Mouse (Mus musculus): ENCODE measurements around the gene Klhdc1.

Gene Klhdc1

DNA sequence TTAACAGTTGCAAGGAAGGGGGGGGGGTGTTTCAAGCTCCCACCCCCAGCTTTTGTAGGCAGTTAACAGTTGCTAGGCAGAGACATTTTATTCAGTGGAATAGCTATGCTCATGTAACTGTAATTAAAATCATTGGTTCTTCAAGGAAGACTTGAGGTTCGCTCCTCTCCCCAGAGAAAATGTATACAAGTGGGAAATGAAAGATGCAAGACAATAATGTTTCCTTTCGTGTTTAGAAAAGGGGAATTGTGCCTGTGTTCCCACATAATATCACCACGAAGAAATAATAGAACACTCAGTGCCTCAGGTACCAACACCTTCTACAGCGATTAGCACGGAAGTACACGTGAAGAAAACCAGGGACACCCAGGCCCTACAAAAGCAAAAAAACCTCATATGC lies at the start of gene Klhdc1:
Klhdc1 (plus strand) TSS at position 301 of the 400 bp plus-strand sequence.
- DNase-seq = no peak

DNA sequence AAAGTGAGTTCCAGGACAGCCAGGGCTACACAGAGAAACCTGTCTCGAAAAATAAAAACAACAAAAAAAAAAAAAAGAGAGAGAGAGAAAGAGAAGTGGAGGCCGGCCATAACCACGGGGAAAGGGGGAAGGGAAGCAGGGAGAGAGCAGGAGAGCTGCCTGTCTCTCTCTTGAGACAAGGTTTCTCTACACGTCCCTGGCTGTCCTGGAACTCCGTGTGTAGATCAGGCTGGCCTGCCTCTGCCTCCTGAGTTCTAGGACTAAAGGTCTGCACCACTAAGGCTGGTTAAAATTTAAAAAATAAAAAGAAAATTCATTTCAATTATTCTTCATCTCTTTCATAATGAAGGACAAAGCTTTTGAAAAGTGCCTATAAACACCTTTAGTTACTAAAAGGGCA lies 49.6 kb upstream of the Klhdc1 start:
- DNase-seq = no peak

DNA sequence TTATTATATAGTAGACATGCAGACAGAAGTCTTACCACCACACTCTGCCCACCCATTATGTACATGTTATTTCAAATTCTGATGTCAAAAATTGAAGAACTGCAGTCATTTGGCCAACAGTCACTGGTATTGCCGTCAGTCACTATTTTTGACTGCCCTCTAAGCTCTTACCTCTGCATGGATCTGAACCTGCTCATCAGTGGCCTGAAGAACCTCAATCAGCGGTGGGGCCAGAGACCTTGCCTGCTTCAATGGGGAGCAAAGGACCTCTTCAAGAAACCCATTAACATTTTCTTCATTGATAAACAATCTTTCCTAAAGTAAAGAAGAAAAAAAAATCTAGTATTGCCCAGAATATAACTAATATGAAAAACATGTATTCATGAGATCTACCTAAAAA lies 48.3 kb upstream of the Klhdc1 start:
- DNase-seq = no peak

DNA sequence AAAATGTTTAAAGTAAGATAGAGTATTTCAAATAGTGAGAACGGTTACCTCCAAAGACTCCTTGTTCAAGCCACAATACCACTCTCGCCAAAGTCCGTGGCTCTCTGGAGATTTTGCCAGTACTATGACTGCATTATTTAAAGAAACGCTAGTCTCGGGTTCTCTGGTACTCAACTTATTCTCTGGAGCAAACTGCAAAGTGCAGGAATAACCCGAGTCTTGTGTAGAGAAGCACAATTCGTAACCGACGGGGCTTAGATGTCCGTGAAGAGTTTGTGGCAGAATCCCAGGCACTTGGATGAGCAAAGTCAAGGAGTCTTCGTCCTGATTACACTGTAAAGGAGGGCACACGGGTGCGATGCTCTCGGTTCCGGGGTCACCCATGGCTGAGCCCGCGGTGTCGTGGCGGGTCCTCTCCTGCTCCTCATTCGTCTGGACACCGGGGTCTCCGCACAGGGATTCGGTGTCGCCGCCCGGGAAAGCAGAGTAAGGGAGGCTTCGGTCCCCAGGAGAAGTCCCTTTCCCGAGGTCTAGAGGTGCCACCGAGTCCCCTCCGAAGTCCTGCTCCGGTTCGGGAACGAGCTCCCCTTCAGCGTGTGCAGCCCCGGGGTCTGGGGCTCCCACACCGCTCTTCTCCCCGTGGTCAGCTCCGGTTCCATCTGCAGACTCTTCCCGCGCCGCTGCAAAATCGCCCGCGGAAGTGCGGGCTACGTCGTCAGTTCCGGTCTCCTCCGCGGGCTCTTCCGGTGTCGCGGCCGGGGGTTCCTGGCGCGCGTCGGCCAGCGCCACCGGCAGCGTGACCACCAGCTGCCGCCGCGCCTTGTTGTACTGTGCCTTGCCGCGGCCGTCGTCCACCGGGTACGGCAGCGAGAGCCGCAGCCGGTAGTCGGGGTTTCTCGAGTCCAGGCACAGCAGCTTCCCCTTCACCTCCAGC lies 44.3 kb upstream of the Klhdc1 start, which contains the start of gene Gm49383:
Gm49383 (minus strand) TSS at position 661 of the 934 bp plus-strand sequence.
- peak; percentile 81 for DNase-seq

DNA sequence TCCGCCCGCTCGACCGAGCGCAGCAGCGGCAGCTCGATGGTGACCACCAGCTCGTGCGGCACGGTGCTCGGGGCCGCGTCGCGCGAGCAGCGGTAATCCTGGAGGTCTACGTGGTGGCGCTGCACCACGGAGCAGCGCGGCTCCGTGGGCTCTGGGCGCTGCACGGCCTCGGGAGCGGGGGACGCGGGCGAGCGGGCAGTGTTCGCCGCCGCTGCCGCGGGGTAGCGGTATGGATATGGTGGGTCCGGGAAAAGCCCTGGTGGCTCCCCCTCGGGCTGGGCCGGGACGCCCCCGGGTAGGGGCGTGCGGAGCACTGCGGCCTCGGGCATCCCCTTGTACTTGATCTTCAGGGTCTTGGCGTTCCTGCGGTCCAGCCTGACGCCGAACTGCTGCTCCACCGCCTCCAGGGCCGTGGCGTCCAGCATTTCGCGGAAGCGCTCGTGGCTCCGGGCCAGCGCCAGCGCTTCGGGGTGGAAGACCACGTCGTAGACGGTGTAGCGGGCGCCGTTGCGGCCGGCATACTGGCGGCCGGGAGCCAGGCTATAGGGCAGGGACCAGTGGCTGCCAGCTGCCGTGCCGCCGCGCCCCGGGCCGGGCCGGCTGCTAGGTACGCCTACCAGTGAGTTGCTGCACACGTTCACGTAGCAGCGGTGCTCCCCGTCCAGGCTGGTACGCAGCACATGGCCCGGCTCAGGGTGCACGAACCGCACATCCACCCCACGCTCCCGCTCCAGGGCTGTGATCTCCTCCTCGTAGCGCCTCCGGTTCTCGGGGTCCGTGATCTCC lies 43.4 kb upstream of the Klhdc1 start:
- peak; percentile 62 for DNase-seq

DNA sequence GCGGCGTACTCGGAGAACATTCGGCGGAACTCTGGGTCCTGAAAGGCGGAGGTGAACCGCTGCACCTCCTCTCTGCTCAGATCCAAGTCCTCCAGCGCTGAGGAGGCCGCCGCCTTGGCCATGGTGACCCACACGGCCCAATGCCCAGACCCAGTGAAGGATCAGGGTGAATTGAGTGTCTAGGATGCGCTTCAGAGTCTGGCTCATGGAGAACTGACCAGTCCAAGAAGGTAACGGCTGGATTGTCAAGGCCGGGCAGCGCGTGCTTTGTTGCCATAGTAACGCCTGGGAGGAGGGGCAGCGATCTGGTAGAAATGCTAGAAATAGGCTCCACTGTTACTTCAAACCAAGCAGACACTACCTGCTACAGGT lies 42.8 kb upstream of the Klhdc1 start, which contains the start of gene Dnaaf2:
Dnaaf2 (minus strand) TSS at position 266 of the 372 bp plus-strand sequence.
- DNase-seq = peak; percentile 86

DNA sequence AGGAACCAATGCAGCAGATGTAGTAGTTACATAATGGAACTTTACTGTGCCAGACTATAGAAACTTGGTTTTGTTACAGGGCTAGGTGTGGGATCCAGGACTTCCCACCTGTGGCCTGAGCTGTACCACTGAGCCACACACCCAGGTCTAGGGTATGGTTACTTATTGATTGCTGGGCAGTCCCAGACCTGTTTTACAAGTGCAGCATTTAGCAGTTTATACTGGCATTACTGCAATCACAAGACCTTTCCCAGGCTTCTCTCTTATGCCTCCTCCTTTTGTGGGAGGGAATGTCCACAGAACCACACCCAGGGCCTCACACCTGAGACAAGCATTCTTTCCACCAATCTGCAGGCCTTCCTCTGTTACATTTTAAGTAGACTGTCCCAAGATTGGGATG lies 42.0 kb upstream of the Klhdc1 start:
- no peak for DNase-seq

DNA sequence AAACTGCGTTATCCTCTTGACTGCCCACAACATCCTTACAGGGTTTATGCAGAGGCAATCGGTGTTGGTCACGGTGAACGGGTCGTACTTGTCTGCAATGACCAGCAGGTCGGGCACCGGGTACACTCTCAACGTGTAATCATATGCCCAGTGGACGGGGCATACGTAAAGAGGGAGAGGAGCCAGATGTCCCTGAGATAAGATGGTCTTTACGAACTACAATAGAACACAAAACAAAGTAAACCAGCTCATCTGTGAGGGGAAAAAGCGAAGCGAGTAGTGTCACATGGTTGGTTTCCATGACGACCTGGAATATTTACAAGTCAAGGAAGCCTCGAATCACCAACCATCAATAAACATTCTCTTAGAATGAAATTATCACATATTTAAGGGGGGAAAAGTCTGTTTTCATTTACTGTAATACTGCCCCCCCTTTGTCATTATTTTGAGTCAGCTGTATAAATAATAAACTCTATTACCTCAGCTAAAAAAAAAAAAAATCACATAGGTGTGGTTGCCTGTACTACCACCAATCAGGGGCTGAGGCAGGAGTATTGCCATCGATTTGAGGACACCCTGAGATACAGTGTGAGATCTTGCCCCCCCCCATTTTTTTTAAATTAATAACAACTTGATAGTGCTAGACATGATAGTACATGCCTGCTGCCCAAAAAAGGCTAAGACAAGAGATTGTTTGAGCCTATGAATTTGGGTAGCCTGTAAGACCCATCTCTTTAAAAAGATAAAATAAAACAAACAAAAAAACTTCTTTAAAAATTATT lies 36.7 kb upstream of the Klhdc1 start, which contains the start of gene Gm49384:
Gm49384 (minus strand) TSS at position 216 of the 782 bp plus-strand sequence.
- DNase-seq = no peak

DNA sequence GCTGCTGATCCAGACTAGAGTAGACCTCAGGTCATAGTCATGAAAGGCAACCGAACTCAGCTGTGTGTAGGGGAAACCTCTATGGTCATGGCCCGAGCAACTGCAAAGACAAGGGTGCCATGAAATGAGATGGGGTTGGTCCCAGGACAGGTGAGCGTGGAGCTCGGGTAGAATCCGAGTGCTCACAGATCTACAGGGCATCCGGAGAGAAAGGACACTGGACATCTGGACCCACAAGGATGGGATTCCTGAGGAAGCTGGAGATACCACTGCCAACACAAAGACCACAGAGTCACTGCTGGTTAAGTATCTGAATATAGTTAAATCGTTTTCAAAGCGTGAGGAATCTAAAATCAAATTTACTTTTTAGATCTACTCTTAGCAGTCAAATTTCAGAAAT lies 33.6 kb upstream of the Klhdc1 start:
- DNase-seq = no peak

DNA sequence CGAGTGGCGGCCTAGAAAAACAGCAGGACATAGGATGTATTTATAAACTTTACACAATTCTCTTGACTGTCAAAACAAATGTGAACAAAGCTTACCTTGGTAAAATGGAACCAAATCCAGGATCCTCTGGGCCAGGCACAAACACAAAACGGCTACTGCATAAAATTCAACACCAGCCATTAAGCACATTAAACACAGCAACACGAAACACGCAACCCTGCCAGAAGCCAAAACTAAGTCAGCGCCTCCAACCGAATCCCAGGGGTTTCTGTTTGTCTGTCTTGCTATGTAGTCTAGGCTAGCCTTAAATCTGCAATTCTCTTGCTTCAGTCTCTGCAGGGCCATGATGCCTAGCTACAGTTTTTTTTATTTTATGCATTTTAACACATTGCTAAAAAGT lies 33.0 kb upstream of the Klhdc1 start:
- DNase-seq = no peak

DNA sequence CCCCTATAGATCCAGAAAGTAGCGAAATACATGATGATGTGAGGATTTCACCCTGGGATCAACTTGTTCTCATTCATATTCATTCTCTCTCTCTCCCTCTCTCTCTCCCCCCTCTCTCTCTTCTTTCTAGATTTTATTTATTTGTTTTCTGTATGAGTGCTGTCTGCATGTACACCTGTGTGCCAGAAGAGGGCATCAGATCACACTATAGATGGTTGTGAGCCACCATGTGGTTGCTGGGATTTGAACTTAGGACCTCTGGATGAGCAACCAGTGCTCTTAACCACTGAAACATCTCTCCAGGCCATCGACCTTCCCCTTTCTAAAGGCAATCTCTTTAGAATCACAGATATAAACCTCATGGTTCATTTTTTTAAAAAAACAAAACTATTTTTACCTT lies 32.5 kb upstream of the Klhdc1 start:
- DNase-seq = no peak

DNA sequence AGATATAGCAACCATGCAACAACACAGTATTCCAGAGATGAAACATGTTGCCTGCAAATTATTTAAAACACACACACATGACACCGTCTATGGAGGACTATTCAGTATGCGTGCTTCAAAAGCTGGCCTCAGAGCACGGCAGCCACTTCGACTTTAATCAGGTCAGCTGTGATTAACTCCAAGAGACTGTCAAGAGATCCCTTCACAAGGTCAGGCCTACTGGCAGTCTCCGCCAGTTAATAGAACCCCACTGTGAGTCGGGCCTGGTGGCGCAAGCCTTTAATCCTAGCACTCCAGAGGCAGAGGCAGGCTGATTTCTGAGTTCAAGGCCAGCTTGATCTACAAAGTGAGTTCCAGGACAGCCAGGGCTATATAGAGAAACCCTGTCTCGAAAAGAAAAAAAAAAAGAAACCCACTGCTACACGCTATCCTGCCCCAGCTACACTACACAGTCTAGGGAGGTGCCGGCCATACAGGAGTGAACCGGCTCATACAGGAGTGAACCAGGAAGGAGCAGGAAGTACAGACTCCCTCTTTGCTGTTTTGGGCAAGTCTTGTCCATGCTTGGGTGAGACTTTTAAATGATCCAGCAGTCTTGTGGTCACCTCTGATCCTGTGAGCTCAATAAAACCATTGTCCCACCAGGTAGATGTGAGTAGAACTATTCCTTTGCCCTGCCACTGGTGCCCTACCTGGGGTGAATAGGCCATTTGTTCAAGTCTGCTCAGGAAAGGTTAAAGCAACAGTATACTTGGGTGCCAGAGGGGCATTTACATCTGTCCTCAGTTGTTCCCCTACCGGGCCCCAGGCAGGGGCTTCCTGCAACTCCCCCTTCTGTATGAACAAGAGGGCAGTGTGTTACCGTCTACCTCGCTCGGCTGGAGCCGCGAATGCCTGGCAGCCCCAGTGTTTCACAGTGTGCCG lies 30.7 kb upstream of the Klhdc1 start:
- no peak for DNase-seq

DNA sequence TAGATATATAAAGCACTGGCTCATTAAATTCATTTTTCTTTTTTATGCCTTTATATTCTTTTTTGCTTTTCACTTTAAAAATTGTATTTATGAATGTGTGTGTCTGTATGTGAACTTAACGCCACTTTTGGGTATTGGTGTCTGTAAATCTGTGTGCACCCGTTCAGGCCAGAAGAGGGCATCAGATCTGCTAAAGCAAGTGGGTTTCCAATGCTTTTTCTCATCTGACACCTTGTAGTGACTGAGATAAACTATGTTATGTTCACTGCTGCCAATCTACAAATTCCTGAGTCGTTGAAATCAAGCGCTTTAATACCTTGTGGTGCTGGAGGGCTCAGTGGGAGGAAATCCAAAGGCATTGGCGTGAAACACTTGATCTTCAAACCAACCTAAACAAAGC lies 29.9 kb upstream of the Klhdc1 start:
- no peak for DNase-seq

DNA sequence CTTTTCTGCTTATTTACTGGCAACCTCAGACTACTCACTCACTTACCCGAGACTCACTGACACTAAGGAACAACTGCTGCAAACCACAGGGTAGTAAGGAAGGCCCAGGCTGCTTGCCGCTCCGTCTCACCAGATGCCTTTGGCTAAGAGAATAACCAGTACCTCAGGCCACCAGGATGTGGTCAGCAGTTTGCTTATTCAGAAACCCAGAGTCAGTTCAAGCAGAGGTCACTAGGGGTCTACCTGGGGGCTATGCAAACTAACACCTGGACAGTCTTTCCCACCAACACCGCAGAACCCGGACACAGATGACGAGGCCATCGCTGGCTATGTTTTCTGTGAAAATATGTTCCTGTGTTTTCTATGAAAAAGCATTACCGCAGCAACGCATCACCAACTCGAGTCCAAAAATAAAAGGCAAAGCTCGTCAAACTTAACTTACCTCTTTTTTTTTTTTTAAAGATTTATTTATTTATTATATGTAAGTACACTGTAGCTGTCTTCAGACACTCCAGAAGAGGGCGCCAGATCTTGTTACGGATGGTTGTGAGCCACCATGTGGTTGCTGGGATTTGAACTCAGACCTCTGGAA lies 27.7 kb upstream of the Klhdc1 start:
- no peak for DNase-seq

DNA sequence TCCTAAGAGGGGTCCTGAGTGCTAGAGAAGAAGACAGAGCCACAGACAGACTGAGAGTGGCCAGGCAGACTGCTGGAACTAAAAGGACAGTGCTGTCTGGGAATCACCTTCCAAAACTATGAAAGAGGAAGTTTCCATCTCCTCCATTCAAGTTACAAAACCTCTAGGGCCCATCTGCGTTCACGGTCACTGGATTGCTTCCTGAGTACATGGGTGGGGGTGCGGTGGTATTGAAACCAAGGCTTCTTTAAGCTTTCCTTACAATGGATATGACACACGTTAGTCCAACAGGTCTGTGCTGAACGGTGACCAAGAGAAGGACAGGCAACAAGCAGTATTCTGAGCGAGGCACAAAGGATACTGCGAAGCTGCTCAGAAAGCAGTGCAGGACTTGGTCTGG lies 26.6 kb upstream of the Klhdc1 start:
- DNase-seq = no peak

DNA sequence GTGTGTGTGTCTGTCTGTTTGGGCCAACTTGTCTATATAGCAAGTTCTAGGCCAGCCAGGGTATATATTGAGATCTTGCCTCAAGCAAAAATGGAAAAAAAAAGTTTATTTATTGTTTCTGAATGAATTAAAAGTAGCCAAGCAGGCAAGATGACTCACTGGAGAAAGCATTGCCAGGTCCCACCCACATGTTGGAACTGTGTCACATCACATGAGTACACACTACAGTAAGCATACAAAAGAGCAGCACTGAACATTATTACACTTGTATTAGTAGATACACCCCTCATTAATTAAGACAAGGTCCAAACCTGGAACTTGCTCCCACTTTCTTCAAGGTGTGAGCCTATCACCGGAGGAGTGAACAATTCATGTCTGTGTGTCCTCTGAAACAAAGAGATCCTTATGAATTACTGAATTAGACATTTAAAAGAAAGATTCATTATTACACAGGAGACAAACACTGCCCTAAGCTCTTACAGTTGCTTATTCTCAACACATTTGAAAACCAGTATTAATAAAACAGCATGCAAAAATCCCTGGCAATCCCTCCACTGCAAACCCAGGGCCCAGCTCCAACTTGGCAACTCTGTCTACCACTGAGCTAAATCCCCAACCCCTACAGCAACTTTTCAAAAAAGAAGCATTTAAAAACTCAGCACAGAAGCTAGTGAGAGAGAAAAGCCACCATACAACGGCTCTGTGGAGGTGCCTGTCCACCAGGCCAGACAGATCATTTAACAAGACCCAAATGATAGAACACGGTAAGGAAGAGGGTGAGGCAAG lies 25.8 kb upstream of the Klhdc1 start:
- no peak for DNase-seq

DNA sequence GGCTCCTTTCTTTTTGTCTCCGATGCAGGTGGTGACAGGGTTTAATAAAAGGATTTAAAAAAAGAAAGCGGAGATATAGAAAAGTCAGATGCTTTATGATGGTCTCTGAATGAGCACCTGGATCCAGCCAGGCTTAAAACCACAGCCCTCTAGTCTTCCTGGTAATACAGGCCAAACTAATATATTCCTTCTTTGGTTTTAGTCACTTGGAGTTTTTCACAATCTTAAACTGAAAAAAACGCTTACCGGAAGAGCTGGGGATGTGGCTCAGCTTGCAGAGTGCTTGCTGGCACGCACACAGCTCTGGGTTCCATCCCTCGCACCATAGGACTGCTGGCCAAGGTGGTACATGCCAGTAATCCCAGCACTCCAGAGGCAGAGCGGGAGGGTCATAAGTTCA lies 24.4 kb upstream of the Klhdc1 start:
- DNase-seq = no peak

DNA sequence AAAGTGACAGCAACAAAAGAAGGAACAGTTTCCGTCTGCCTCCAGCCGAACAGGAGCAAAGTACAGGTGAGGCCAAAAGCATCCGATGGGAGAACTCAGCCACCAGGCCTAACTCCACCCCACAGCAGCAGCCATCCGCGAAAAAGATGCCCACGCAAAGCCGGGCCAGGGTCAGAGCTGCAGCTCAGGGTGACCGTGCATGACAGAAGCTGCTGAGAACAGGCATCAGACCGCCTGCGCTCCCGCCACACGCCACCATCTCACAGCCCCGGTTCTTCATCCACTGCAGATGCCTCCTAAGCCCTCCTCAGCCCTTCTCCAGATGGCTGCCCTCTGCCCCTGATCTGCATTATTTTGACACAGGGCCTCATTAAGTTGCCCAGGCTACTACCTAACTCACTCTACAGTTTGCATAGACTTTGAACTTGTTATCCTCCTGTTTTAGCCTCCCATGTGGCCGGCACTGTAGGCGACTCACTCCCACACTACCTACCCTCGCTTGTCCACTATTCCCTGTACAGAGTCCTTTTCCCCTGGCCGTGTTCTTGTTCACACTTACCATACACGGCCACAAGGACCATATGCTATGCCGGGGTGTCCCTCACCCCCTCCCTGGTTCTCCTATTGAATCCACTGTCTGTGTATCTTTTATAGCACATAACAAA lies 20.2 kb upstream of the Klhdc1 start:
- peak; percentile 24 for DNase-seq

DNA sequence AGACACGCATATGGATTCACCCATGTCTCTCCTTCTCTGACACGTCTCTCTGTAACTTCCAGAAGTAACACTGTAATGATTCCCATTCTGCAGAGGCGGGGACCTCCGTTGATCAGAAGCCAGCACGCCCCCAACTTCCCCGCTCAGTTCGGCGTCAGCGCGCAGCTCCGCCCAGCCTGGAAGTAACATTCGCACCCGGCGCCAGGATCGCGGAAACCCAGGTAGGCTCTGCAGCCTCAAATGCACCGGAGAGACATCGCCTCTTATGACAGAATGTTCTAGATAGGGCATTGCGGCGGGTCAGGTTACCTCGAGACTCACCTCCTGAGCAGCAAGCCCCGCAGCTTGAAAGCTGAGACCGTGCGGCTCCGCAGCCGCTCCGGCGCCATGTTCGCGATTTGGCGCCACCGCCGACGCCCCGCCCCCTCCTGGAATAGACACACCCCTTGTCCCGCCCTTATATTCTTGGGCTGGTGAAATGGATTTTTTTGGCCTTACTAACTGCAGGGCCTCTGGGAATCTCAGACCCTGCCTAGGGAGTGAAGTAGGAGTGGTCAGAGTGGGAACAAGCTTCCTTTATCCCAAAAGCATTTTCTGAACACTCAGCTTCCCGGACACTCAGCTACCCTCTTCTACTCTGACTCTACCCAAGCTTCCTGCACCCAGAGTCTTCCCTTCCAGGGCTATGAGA lies 13.1 kb upstream of the Klhdc1 start, which contains the start of gene Pole2:
Pole2 (minus strand) TSS at position 420 of the 691 bp plus-strand sequence.
- peak; percentile 92 for DNase-seq
